Mouse (Mus musculus) olfactory bulb, adult 2 months (tissue): ENCODE measurements at regions not wholly inside any gene's neighbourhood (a gene's known extent, or its start where the extent isn't known, plus 50 kb on each side); places are given as distances from the start of the nearest gene placed in this dataset.

Experiments
- H3K27ac ChIP-seq: fragments of 200-500 bp; 2 replicates; pipeline ENCODE4 v1.5.1; 2012; ENCODE audit warnings: low read depth, low read length; ENCODE audit not compliant: insufficient read depth
- H3K4me1 ChIP-seq: fragments of 200-500 bp; 2 replicates; pipeline ENCODE4 v1.6.1; 2012; ENCODE audit warnings: low read length; ENCODE audit not compliant: control insufficient read depth, insufficient read depth
- H3K4me3 ChIP-seq: fragments of 200-500 bp; 2 replicates; pipeline ENCODE4 v1.5.1; 2012; ENCODE audit warnings: mild to moderate bottlenecking, low read depth, low read length, moderate library complexity; ENCODE audit not compliant: insufficient read depth
- CTCF ChIP-seq: fragments of 200-500 bp; IDR thresholded peaks from 2 replicates; pipeline ENCODE4 v1.5.1; 2012; ENCODE audit warnings: low read depth, mild to moderate bottlenecking, low read length, moderate library complexity; ENCODE audit not compliant: insufficient read depth
- POLR2A ChIP-seq: fragments of 200-500 bp; IDR thresholded peaks from 2 replicates; pipeline ENCODE4 v1.6.1; 2012; ENCODE audit warnings: mild to moderate bottlenecking, low read depth, low read length, moderate library complexity; ENCODE audit not compliant: insufficient read depth
- WGBS: fragments of 180-500 bp; shearing (Covaris S2); methylation state at CpG from one replicate; pipeline ENCODE4 v1.1.7; 2018; 5-methylcytosine and 5-hydroxymethylcytosine counted together

- Histone ChIP-seq H3K27ac (no peak overlapping the region), H3K4me1 (no peaks in the 10 kb centered on the region), H3K4me3 (no peak overlapping the region)
- 78% methylated on average over 9 of the region's 9 CpGs for WGBS
- TF ChIP-seq POLR2A (no peak), CTCF (no peak)
Measured at GRCm38 (mm10) chr5:64401737-64402136, 245.6 kb downstream of the Tbc1d1 start.

- 97% methylated on average over 11 of the region's 11 CpGs for WGBS
- Histone ChIP-seq H3K27ac (no peak overlapping the region), H3K4me1 (no peaks in the 10 kb centered on the region), H3K4me3 (no peak overlapping the region)
- TF ChIP-seq CTCF: no peak
- no peak for TF ChIP-seq POLR2A
Measured at GRCm38 (mm10) chr5:64403077-64403981, 247.2 kb downstream of the Tbc1d1 start.

- Histone ChIP-seq H3K27ac (no peak overlapping the region), H3K4me1 (no peaks in the 10 kb centered on the region), H3K4me3 (no peak overlapping the region)
- TF ChIP-seq CTCF (no peak), POLR2A (no peak)
- WGBS: 96% methylated on average over 7 of the region's 7 CpGs
Measured at GRCm38 (mm10) chr5:64403982-64404345, 247.9 kb downstream of the Tbc1d1 start.

- no peaks in the 10 kb centered on the region for H3K4me1 ChIP-seq
- TF ChIP-seq CTCF (no peak), POLR2A (no peak)
- no peak overlapping the region for H3K4me3 ChIP-seq
- no peak overlapping the region for H3K27ac ChIP-seq
- 91% methylated on average over 5 of the region's 5 CpGs for WGBS
Measured at GRCm38 (mm10) chr5:64404512-64404911, 248.4 kb downstream of the Tbc1d1 start.

- Histone ChIP-seq H3K27ac (no peak overlapping the region), H3K4me3 (no peak overlapping the region), H3K4me1 (no peaks in the 10 kb centered on the region; the same call in 1 of the 2 replicates)
- WGBS: 92% methylated on average over 3 of the region's 3 CpGs
- TF ChIP-seq POLR2A (no peak), CTCF (no peak)
Measured at GRCm38 (mm10) chr5:64408938-64409337, 252.8 kb downstream of the Tbc1d1 start.

GRCm38 (mm10) chr5:64410621-64411020 lies 254.5 kb downstream of the Tbc1d1 start:
- 63% methylated on average over 7 of the region's 7 CpGs for WGBS

GRCm38 (mm10) chr5:64414519-64414918 lies 258.4 kb downstream of the Tbc1d1 start:
- TF ChIP-seq CTCF (no peak), POLR2A (no peak)
- no peak overlapping the region for H3K4me3 ChIP-seq
- WGBS: 91% methylated on average over 5 of the region's 5 CpGs
- no peaks in the 10 kb centered on the region; the same call in 1 of the 2 replicates for H3K4me1 ChIP-seq
- no peak overlapping the region for H3K27ac ChIP-seq

More at GRCm38 (mm10) chr5:64410621-64411020, 254.5 kb downstream of the Tbc1d1 start:
- TF ChIP-seq POLR2A: no peak
- TF ChIP-seq CTCF: no peak
- H3K27ac ChIP-seq: no peak overlapping the region
- no peak overlapping the region for H3K4me3 ChIP-seq
- no peaks in the 10 kb centered on the region; the same call in 1 of the 2 replicates for H3K4me1 ChIP-seq

- H3K4me3 ChIP-seq: no peak overlapping the region
- TF ChIP-seq CTCF (no peak), POLR2A (no peak)
- no peaks in the 10 kb centered on the region for H3K4me1 ChIP-seq
- H3K27ac ChIP-seq: no peak overlapping the region
- 78% methylated on average over 1 of the region's 1 CpGs for WGBS
Measured at GRCm38 (mm10) chr5:64419395-64419794, 263.3 kb downstream of the Tbc1d1 start.

- no peak overlapping the region for H3K4me3 ChIP-seq
- no peaks in the 10 kb centered on the region for H3K4me1 ChIP-seq
- 41% methylated on average over 13 of the region's 13 CpGs for WGBS
- TF ChIP-seq POLR2A (no peak), CTCF (no peak)
- no peak overlapping the region for H3K27ac ChIP-seq
Measured at GRCm38 (mm10) chr5:64422787-64423587, 266.9 kb downstream of the Tbc1d1 start.
